Mouse (Mus musculus): ENCODE results near the gene Kif14.

DNA sequence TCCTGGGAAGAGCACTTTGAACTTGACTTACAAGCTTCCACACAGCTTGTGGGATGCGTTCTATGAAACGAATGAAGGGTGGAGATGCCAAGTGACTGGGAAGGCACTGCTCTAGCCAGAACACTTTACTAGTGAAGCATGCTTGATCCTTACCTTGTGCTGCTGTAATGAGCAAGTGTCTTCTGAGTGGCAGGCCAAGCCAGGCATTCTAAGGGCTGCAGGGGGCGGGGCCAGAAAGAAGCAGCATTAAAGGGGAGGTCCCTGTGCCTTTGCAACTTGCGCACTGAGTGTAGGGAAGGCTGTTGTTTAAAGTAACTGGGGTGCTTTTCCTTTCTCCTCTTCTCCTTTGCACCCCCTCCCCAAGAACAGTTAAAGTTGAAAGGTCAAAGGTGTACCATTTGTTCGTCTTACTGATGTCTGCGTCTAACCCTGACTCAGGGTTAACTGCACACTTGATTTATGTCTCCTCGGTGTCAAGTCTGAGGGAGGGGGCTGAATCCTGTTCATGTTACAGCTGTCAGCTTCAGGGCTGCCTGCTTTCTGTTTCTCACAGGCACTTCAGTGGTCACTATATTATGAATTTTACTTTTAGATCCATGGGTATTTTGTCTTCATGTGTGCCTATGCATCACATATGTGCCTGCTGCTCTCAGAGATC is 52.7 kb downstream of the Kif14 start:
- no peak for TF ChIP-seq POLR2A (IDR thresholded peaks at IDR 0.05; ENCODE audit: low read depth, low read length)
- no peak for TF ChIP-seq CTCF (IDR thresholded peaks at IDR 0.05; ENCODE audit: borderline replicate concordance, insufficient read depth, low read length)
